Mouse (Mus musculus) ES-Bruce4 (cell line): ENCODE measurements around the gene 4933411K16Rik. TPM values are rescaled to one million over a fixed set of nuclear protein-coding genes. Genes with fewer than 3 reads are reported as not detected.

ENCODE experiments used
- H3K27ac ChIP-seq: 2 replicates; pipeline ENCODE4 v1.5.1; 2012; ENCODE audit warnings: low read length, inconsistent platforms; ENCODE audit not compliant: insufficient read depth
- H3K27me3 ChIP-seq: 2 replicates; pipeline ENCODE4 v1.6.1; 2012; ENCODE audit warnings: mild to moderate bottlenecking, low read length, inconsistent platforms; ENCODE audit not compliant: control insufficient read depth, poor library complexity, insufficient read depth, severe bottlenecking
- H3K36me3 ChIP-seq: 2 replicates; pipeline ENCODE4 v1.6.1; 2012; ENCODE audit warnings: inconsistent platforms, mild to moderate bottlenecking, low read length, moderate library complexity; ENCODE audit not compliant: control insufficient read depth, poor library complexity, insufficient read depth, severe bottlenecking
- H3K4me1 ChIP-seq: one replicate; pipeline ENCODE4 v1.8.1; 2011; ENCODE audit warnings: low read length; ENCODE audit not compliant: control insufficient read depth, insufficient read depth
- H3K4me3 ChIP-seq: 2 replicates; pipeline ENCODE4 v1.5.1; 2011; ENCODE audit warnings: low read depth, mild to moderate bottlenecking, low read length
- H3K9ac ChIP-seq: 2 replicates; pipeline ENCODE4 v1.6.1; 2012; ENCODE audit warnings: low read depth, mild to moderate bottlenecking, inconsistent platforms; ENCODE audit not compliant: poor library complexity, severe bottlenecking
- H3K9me3 ChIP-seq: replicated peaks from 2 replicates; pipeline ENCODE4 v1.6.1; 2012; ENCODE audit warnings: mild to moderate bottlenecking, low read length, inconsistent platforms; ENCODE audit not compliant: control insufficient read depth, poor library complexity, insufficient read depth, severe bottlenecking
- CTCF ChIP-seq: IDR thresholded peaks from one replicate; pipeline ENCODE4 v1.8.1; 2011; ENCODE audit warnings: low read depth, low read length
- EP300 ChIP-seq: IDR thresholded peaks from 2 replicates; pipeline ENCODE4 v1.6.1; 2011; ENCODE audit warnings: low read depth, low read length; ENCODE audit not compliant: insufficient read depth
- POLR2A ChIP-seq: IDR thresholded peaks from one replicate; pipeline ENCODE4 v1.8.1; 2011; ENCODE audit warnings: low read length; ENCODE audit not compliant: insufficient read depth
- polyA plus RNA-seq: library from polyadenylated mRNA; stranded (reverse); fragments of >200 nt; gene quantifications from 2 replicates; pipeline ENCODE4 v1.2.4, GENCODE M21; 2011; ENCODE audit warnings: low read depth; ENCODE audit not compliant: missing spikeins, insufficient read depth, insufficient read length

4933411K16Rik gene
- polyA plus RNA-seq, 1 experiment = not detected

GRCm38 (mm10) chr19:42038310-42038709 is 13.7 kb upstream of the 4933411K16Rik start:
- Histone ChIP-seq H3K27me3 (no peaks in the 10 kb centered on the region), H3K4me1 (no peaks in the 10 kb centered on the region), H3K36me3 (no peaks in the 10 kb centered on the region), H3K9me3 (no peaks in the 10 kb centered on the region), H3K27ac (no peak overlapping the region), H3K9ac (no peak overlapping the region), H3K4me3 (no peak overlapping the region)
- TF ChIP-seq EP300 = no peak
- no peak for TF ChIP-seq CTCF
- no peak for TF ChIP-seq POLR2A

- Histone ChIP-seq H3K9ac (no peak overlapping the region), H3K4me1 (no peaks in the 10 kb centered on the region), H3K36me3 (no peaks in the 10 kb centered on the region), H3K4me3 (no peak overlapping the region), H3K27me3 (no peaks in the 10 kb centered on the region), H3K27ac (no peak overlapping the region), H3K9me3 (no peaks in the 10 kb centered on the region)
- TF ChIP-seq CTCF (no peak), EP300 (no peak), POLR2A (no peak)
Observed at GRCm38 (mm10) chr19:42043988-42044387, 8.1 kb upstream of the 4933411K16Rik start.

- Histone ChIP-seq H3K4me1 (no peaks in the 10 kb centered on the region), H3K27me3 (no peaks in the 10 kb centered on the region), H3K36me3 (no peaks in the 10 kb centered on the region), H3K4me3 (peak within 1 kb of the TSS; percentile 21), H3K27ac (no peak within 1 kb of the TSS), H3K9ac (peak within 1 kb of the TSS; percentile 11; the same call in 1 of the 2 replicates), H3K9me3 (no peaks in the 10 kb centered on the region)
- peak; percentile 64 for TF ChIP-seq CTCF
- TF ChIP-seq EP300 = no peak
Observed at GRCm38 (mm10) chr19:42045269-42046102, 6.6 kb upstream of the 4933411K16Rik start, which contains the start of gene Hoga1. Gene Hoga1 (plus strand): TSS chr19:42045610.

GRCm38 (mm10) chr19:42050251-42050650 is 1.8 kb upstream of the 4933411K16Rik start:
- no peak overlapping the region for H3K27ac ChIP-seq
- no peaks in the 10 kb centered on the region for H3K27me3 ChIP-seq
- no peaks in the 10 kb centered on the region for H3K36me3 ChIP-seq
- H3K9me3 ChIP-seq = no peaks in the 10 kb centered on the region
- TF ChIP-seq CTCF = no peak
- no peak for TF ChIP-seq EP300
- TF ChIP-seq POLR2A = no peak
- no peak overlapping the region for H3K9ac ChIP-seq
- H3K4me1 ChIP-seq = no peaks in the 10 kb centered on the region
- H3K4me3 ChIP-seq = no peak overlapping the region

- TF ChIP-seq POLR2A (no peak), EP300 (no peak), CTCF (no peak)
- Histone ChIP-seq H3K9ac (no peak overlapping the region), H3K27ac (no peak overlapping the region), H3K4me3 (no peak overlapping the region), H3K27me3 (no peaks in the 10 kb centered on the region), H3K4me1 (no peaks in the 10 kb centered on the region), H3K9me3 (no peaks in the 10 kb centered on the region), H3K36me3 (no peaks in the 10 kb centered on the region)
Observed at GRCm38 (mm10) chr19:42051351-42051750, 697 bp upstream of the 4933411K16Rik start.

- no peak overlapping the region for H3K9ac ChIP-seq
- no peak overlapping the region for H3K27ac ChIP-seq
- no peaks in the 10 kb centered on the region for H3K27me3 ChIP-seq
- TF ChIP-seq POLR2A (no peak), CTCF (no peak), EP300 (no peak)
- H3K9me3 ChIP-seq = no peaks in the 10 kb centered on the region
- no peaks in the 10 kb centered on the region for H3K4me1 ChIP-seq
- H3K4me3 ChIP-seq = no peak overlapping the region
- H3K36me3 ChIP-seq = no peaks in the 10 kb centered on the region
Observed at GRCm38 (mm10) chr19:42054255-42054654, 2.2 kb downstream of the 4933411K16Rik start.
